Mouse (Mus musculus) heart, embryonic 16.5 days (tissue): Measurements from ENCODE around the gene Wasf2. TPM values are rescaled to one million over a fixed set of nuclear protein-coding genes. Genes with fewer than 3 reads are reported as not detected.

Experiments used
- ATAC-seq: fragments of 200-750 bp; cut with Nextera tagmentation; replicated peaks from 2 replicates; pipeline ENCODE4 v1.8.0; 2017; ENCODE audit warnings: moderate number of reproducible peaks; ENCODE audit not compliant: insufficient read depth, low FRiP score; ENCODE audit errors: extremely low read depth
- H3K27ac ChIP-seq: fragments of 300-500 bp; sonication (generic); 2 replicates; pipeline ENCODE4 v1.5.1; 2014; ENCODE audit warnings: mild to moderate bottlenecking, low read length, control low read depth, moderate library complexity
- H3K27me3 ChIP-seq: fragments of 300-500 bp; sonication (generic); 2 replicates; pipeline ENCODE4 v1.6.1; 2014; ENCODE audit warnings: low read length, mixed read lengths; ENCODE audit not compliant: control insufficient read depth, insufficient read depth
- H3K36me3 ChIP-seq: fragments of 300-500 bp; sonication (generic); 2 replicates; pipeline ENCODE4 v1.6.1; 2014; ENCODE audit not compliant: control insufficient read depth, insufficient read depth
- H3K4me1 ChIP-seq: fragments of 300-500 bp; sonication (generic); 2 replicates; pipeline ENCODE4 v1.6.1; 2014; ENCODE audit warnings: low read length, mixed read lengths; ENCODE audit not compliant: control insufficient read depth, insufficient read depth
- H3K4me2 ChIP-seq: fragments of 300-500 bp; sonication (generic); 2 replicates; pipeline ENCODE4 v1.6.1; 2014; ENCODE audit warnings: low read depth, mild to moderate bottlenecking, control low read depth, low read length
- H3K4me3 ChIP-seq: fragments of 300-500 bp; sonication (generic); 2 replicates; pipeline ENCODE4 v1.5.1; 2014; ENCODE audit warnings: mild to moderate bottlenecking, control low read depth, low read length
- H3K9ac ChIP-seq: fragments of 300-500 bp; sonication (generic); 2 replicates; pipeline ENCODE4 v1.6.1; 2014; ENCODE audit warnings: low read length, control low read depth
- H3K9me3 ChIP-seq: fragments of 300-500 bp; sonication (generic); replicated peaks from 2 replicates; pipeline ENCODE4 v1.6.1; 2016; ENCODE audit warnings: low read length; ENCODE audit not compliant: control insufficient read depth
- WGBS: fragments of 180-500 bp; shearing (Covaris S2); extraction: QIAGEN DNeasy Blood & Tissue Kit; methylation state at CpG from one replicate; pipeline ENCODE4 v1.1.7; 2014; 5-methylcytosine and 5-hydroxymethylcytosine counted together
- polyA plus RNA-seq: library from polyadenylated mRNA; unstranded; fragments of >200 nt; fragmentation: Nextera tagmentation; extraction: Ambion mirVana; gene quantifications from 2 replicates; pipeline ENCODE4 v1.2.1, GENCODE M21; 2015

The Wasf2 gene
- 45.0 and 66.3 TPM in 2 replicates for polyA plus RNA-seq

DNA sequence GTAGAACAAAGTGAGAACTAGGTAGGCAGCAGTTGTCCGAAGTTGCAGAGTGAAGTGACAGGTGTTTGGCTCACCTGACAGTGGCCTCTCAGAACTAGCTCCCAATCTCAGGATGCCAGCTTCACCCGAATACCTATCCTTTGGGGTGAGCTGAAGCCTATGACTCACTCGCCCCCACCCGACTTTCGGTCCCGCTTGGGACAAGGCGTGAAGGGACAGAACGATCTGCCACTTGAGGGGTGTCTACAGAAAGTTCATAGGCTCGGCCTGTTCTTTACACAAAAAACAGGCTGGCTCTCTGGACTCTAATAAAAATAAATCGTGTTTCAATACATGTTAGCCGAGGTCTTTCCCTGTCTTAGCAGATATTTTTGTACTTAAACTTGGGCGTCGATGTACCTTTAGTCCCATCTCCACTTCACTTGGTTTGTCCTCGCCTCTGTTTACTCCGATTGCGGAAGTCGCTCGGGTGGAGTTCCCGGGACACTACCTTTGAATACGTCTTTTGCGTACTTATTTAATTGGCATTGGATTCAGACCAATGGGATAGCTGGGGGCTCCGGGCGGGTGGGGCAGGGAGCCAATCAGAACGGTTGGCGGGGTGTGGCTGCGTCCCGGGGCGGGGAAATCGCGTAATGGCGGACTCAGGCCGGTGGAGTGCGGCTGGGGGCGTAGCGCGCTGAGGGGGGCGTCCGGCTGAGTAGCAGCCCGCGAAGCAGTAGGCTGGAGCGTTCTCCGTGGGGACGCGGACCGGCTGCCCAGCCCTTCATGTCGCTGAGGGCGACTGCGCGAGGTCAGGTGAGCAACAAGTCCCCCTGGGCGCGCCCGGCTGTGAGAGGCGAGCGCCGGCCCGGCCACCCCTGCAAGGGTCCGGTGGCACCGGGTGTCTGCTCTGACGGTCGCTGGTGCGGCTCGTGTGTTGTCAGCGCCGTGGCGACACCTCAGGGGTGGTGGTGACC is at the start of gene Wasf2:
Gene Wasf2 (plus strand): TSS at position 575 of the 959 bp plus-strand sequence.
- ATAC-seq: peak; percentile 90
- Histone ChIP-seq H3K36me3 (0 out of 2 replicates have a peak, but pooled peaks cover 2% of the 10 kb centered on the region), H3K27ac (peak within 1 kb of the TSS; percentile 92), H3K4me2 (peak within 1 kb of the TSS; percentile 83), H3K9me3 (0 out of 2 replicates have a peak, but pooled peaks cover 2% of the 10 kb centered on the region), H3K4me1 (peaks cover 17% of the 10 kb centered on the region), H3K4me3 (peak within 1 kb of the TSS; percentile 91), H3K27me3 (no peaks in the 10 kb centered on the region), H3K9ac (peak within 1 kb of the TSS; percentile 96)
- WGBS: under 1% methylated on average over 65 of the region's 65 CpGs

DNA sequence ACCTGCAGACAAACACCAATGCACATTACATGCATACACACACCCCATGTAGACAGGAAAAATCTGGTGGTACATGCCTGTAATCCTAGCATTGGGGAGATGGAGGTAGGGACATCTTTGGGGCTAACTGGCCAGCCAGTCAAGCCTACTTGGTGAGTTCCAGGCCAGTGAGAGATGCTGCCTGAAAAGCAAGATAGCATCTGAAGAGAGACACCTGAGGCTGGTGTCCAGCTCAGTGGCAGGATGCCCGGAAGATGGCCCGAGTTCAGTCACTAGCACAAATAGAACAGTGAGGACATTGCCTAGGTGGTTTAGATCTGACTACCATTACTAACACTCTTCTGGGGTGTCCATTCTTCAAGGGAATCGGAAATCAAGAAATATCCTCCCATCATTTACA is 49.4 kb upstream of the Wasf2 start:
- no peak overlapping the region for H3K27ac ChIP-seq
- H3K9ac ChIP-seq: no peak overlapping the region
- no peak overlapping the region for H3K4me3 ChIP-seq
- no peaks in the 10 kb centered on the region for H3K27me3 ChIP-seq
- H3K9me3 ChIP-seq: no peaks in the 10 kb centered on the region
- no peak overlapping the region for H3K4me2 ChIP-seq
- WGBS: 88% methylated on average over 3 of the region's 3 CpGs
- peaks cover 35% of the 10 kb centered on the region for H3K4me1 ChIP-seq
- no peak for ATAC-seq
- H3K36me3 ChIP-seq: peaks cover 8% of the 10 kb centered on the region

DNA sequence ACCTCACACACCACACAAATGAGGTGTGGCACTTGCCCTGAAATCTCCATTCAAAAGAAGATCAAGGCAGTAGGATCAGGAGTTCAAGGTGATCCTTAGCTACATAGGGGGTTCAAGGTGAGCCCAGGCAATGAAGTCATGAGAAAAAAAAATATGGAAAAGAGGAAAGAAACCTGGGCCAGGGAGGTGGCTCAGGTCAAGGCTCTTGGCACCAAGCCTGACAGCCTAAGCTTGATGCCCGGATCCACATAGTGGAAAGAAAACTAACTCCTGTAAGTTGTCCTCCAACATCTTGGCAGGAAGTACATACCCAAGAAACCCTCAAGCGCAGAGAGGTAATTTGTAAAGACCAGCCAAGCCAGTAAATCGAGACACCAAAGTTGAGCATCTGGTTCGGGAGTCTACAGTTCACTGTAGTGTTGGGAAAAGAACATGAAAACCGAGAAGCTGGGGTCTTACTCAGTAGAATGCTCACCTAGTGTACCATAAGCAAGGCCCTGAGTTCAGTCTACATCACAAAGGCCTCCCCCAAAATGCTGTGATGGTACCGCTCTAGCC is 48.0 kb upstream of the Wasf2 start:
- WGBS: 80% methylated on average over 6 of the region's 6 CpGs
- H3K27ac ChIP-seq: no peak overlapping the region

DNA sequence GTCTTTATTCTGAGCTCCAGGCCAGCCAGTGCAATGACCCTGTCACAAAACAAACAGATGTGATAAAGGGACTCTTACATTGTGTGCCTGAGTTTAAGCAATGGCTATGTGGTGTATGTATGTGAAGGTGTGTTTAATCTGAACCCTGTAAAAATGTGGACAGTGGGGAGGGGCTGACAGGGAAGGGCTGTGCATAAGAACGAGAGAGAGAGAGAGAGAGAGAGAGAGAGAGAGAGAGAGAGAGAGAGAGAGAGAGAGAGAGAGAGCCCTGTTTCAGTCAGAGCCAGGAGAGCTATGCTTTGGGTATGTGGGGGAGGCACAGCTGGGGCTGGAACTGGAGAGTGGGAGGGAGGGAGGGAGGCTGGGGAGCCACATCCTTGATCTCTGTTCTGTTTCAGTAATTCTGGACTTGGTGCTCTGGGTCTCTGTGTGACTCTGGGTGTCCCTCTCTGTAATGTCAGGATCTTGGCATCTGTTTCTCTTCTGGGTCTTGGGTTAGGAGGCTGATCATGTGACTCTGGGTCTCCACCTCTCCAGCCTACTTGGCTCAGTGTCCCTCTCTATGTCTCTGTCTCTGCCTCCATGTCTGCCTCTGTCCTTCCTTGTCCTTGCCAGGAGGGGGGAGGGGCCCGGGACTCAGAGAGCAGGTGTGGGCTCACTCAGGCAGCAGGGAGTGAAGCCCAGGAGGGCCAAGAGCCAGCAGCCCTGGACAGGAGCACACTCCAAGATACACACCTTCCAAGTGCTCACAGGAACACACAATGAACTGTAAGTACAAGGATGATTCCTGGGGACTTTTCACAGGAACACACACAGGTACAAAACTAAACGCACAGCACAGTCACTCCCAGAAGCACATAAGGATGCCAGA is 46.1 kb upstream of the Wasf2 start:
- peaks cover 53% of the 10 kb centered on the region for H3K4me1 ChIP-seq
- H3K9ac ChIP-seq: peak overlapping the region; percentile 83
- peak overlapping the region; percentile 97 for H3K27ac ChIP-seq
- H3K36me3 ChIP-seq: no peaks in the 10 kb centered on the region
- peak; percentile 72 for ATAC-seq
- no peaks in the 10 kb centered on the region for H3K9me3 ChIP-seq
- H3K4me3 ChIP-seq: peak overlapping the region; percentile 52
- peak overlapping the region; percentile 80 for H3K4me2 ChIP-seq
- WGBS: 7% methylated on average over 3 of the region's 3 CpGs
- no peaks in the 10 kb centered on the region for H3K27me3 ChIP-seq

More for the DNA sequence above, 48.0 kb upstream of the Wasf2 start:
- Histone ChIP-seq H3K4me2 (no peak overlapping the region), H3K9me3 (no peaks in the 10 kb centered on the region), H3K36me3 (peaks cover 8% of the 10 kb centered on the region), H3K4me1 (peaks cover 48% of the 10 kb centered on the region), H3K27me3 (no peaks in the 10 kb centered on the region), H3K4me3 (no peak overlapping the region), H3K9ac (no peak overlapping the region)
- no peak for ATAC-seq

DNA sequence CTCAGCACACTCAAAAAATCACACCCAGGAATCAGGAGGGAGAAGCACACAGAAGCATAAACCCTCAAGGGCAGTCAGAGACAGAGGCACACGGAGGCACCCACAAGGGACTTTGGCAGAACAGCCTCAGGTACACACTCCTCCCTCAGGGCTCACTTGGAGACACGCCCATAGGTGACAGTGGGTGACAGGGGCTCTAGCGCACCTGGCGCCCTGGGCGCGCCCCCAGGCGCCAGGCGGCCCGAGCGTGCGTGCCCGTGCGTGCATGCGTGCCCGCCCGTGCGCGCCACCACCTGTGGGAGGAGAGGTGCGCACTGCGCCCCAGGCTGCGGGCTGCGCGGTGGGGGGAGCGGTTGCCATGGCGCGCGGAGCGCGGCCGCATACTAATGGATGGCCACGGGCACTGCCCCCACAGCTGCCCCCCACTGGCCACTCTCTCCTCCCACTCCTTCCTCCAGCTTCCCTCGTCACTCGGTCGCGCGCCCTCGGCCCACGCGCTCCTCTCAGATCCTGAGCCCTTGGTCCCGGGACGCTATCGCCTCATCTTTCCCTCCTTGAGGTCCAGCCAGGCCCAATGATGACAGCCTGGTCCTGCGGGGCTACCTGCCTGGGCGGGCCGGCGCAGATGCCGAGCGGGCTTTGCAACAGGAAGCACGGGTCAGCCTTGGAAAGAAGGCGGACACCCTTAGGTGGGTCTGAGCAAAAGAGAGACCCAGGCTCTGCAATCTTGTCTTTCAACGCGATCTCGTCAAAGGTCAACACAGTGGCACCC is 45.1 kb upstream of the Wasf2 start:
- Histone ChIP-seq H3K4me3 (peak overlapping the region; percentile 52), H3K27ac (peak overlapping the region; percentile 97), H3K4me1 (peaks cover 56% of the 10 kb centered on the region), H3K36me3 (no peaks in the 10 kb centered on the region), H3K9me3 (no peaks in the 10 kb centered on the region), H3K4me2 (peak overlapping the region; percentile 80), H3K27me3 (no peaks in the 10 kb centered on the region), H3K9ac (peak overlapping the region; percentile 83)
- ATAC-seq: peak; percentile 46
- WGBS: under 1% methylated on average over 50 of the region's 53 CpGs

DNA sequence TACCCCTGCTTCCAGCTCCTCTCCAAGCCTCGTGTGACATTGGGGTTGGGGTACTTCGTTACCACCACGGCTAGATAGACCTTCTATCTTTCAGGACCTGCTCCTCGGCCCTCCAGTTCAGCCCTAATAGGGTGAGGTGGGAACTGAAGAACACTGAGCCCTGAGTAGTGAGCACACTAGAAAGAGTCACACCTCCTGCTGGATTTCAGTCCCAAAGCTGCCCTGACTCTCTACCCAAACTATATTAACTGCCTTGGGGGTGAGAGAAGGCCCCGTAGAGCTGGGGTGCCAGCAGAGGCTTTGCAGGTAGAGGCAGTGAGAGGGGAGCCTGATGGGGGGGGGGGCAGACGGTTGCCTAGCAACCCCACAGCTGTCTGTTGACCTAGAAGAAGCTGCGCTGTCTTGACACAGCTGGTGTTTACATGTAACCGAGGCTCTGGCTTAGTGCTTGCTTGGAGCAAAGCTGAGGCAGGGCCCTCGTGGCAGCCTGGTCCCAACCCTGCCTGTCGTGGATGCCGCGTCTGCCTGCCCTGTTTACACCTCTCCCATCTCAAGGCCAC is 44.4 kb upstream of the Wasf2 start:
- Histone ChIP-seq H3K36me3 (no peaks in the 10 kb centered on the region), H3K27me3 (no peaks in the 10 kb centered on the region), H3K9me3 (no peaks in the 10 kb centered on the region), H3K27ac (peak overlapping the region; percentile 97), H3K4me2 (peak overlapping the region; percentile 80), H3K9ac (peak overlapping the region; percentile 83), H3K4me3 (peak overlapping the region; percentile 52), H3K4me1 (peaks cover 62% of the 10 kb centered on the region)
- WGBS: 21% methylated on average over 12 of the region's 12 CpGs
- no peak for ATAC-seq

DNA sequence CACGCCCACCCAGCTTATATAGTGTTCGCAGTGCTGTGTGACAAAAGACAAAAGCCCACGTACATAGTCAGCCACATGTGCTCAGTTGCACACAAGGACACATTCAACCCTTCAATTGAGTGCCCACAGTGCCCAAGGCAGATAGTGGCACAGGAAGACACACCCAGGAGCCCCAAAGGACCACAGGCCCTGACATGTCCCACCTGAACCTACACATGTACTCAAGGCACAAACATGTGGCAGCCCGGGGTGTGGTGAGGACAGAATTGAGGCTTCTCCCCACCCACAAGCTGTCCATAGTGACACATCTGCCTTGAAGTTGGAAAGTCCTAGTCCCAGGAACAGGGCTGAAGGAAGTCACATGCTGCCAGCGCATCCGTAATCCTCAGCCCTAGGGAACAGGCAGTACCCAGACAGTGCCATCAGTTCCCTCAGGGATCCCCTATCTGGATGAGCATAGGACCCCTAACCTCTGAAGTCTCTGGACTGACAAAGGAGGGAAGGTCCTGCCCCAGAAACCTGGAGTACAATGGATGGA is 43.1 kb upstream of the Wasf2 start:
- 71% methylated on average over 6 of the region's 6 CpGs for WGBS
- peaks cover 76% of the 10 kb centered on the region for H3K4me1 ChIP-seq
- H3K9me3 ChIP-seq: no peaks in the 10 kb centered on the region
- H3K36me3 ChIP-seq: no peaks in the 10 kb centered on the region
- peak overlapping the region; percentile 49 for H3K9ac ChIP-seq
- no peak for ATAC-seq
- no peak overlapping the region for H3K4me3 ChIP-seq
- peak overlapping the region; percentile 97 for H3K27ac ChIP-seq
- no peaks in the 10 kb centered on the region for H3K27me3 ChIP-seq
- peak overlapping the region; percentile 10 for H3K4me2 ChIP-seq

DNA sequence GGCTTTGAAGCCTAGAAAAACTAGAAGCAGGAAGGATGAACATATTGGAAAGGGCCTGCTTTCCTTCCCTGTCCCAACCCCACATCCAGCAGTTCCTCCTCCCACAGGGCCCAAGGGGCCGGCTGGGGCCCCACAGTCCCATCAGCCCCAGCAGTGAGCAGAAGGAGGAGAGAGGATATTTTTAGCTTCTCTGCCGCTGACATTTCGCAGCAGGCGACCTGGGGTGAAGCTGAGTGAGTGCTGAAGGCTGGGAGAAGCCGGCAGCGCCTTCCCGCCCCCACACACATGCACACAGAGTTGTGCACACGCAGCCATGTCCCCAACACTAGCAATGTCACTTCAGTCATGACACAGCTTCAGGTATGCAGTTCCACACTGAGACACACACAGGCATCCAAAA is 42.5 kb upstream of the Wasf2 start:
- peak; percentile 43 for ATAC-seq
- Histone ChIP-seq H3K9me3 (no peaks in the 10 kb centered on the region), H3K4me3 (no peak overlapping the region), H3K4me1 (peaks cover 82% of the 10 kb centered on the region), H3K27ac (peak overlapping the region; percentile 97), H3K9ac (peak overlapping the region; percentile 49), H3K4me2 (peak overlapping the region; percentile 10), H3K27me3 (no peaks in the 10 kb centered on the region), H3K36me3 (no peaks in the 10 kb centered on the region)
- 3% methylated on average over 8 of the region's 8 CpGs for WGBS
